Mouse (Mus musculus) ovary, adult 18-20 months (tissue): ENCODE data around the gene Krt16.

Experiments
- DNase-seq: peaks from one replicate; pipeline ENCODE4 v3.0.0; 2022; ENCODE audit warnings: low spot score, mixed read lengths

Krt16 gene

GRCm38 (mm10) chr11:100248852-100249465 lies at the start of gene Krt16:
Gene Krt16, minus strand, starts transcription at chr11:100248902.
- DNase-seq = no peak

GRCm38 (mm10) chr11:100297801-100298200 lies 49.1 kb upstream of the Krt16 start:
- no peak for DNase-seq

- peak; percentile 41 for DNase-seq
Observed at GRCm38 (mm10) chr11:100295308-100295707, 46.6 kb upstream of the Krt16 start.

GRCm38 (mm10) chr11:100292884-100293283 lies 44.2 kb upstream of the Krt16 start:
- no peak for DNase-seq

DNA sequence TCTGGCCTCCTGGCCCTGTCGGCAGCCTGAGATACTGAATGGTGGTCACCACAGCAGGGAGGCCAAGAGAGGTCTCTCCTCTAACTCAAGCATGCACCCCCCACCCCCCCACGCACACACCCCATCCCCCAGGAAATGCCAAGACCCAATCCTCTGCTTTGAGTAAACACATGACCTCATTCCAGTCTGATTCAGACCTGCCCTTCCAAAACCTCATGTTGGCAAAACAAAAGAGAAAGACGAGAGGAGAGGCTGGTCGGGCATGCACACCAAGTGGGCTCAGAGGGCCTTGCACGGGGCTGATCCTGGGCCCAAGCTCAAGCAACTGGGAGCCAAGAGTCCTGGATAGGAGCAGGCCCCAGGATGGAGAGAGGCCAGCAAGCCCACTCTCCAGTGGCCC lies 41.5 kb upstream of the Krt16 start:
- DNase-seq = no peak

- DNase-seq = peak; percentile 73
Observed at GRCm38 (mm10) chr11:100288942-100289341, 40.2 kb upstream of the Krt16 start.

DNA sequence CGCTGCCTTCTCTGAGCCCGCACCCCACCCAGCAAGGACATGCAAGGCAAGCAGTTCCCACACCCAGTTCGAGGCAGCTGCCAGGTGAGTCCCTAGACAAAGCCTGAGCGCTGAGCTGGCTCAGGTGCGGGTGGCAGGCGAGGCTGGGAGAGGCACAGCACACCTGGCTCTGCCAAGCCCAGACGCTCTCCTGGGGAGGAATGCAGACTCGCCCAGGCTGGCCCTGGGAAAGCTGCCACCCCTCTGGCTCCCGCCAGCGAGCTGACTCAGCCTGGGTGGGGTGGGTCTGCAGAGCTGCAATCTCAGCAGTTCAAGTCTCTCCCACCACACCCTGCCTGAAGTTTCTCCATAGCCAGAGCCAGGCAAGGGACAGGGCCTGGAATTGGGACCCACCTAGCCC lies 38.3 kb upstream of the Krt16 start:
- DNase-seq = peak; percentile 62

DNA sequence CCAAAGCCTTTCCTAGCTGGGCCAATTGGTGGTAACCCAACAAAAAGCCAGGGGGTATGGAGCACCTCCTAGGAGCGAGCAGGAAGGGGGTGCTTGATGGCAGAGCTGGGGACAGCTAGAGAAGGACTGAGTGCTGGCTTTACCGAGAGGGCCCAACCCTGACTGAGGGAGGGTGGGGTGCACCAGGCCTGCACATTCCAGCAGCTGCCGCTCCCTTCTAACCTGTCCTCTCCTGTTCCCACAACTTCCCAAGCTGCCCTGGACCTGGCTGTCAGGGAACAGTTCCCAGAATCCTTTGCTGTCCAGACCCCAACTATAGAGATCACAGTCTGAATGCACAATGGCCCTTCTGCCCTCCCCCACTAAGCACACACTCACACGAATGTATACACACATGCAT lies 36.3 kb upstream of the Krt16 start:
- no peak for DNase-seq

- DNase-seq = peak; percentile 36
Observed at GRCm38 (mm10) chr11:100282549-100282948, 33.8 kb upstream of the Krt16 start.

- no peak for DNase-seq
Observed at GRCm38 (mm10) chr11:100281596-100282544, 33.2 kb upstream of the Krt16 start.

- DNase-seq = no peak
Observed at GRCm38 (mm10) chr11:100278759-100279158, 30.1 kb upstream of the Krt16 start.

DNA sequence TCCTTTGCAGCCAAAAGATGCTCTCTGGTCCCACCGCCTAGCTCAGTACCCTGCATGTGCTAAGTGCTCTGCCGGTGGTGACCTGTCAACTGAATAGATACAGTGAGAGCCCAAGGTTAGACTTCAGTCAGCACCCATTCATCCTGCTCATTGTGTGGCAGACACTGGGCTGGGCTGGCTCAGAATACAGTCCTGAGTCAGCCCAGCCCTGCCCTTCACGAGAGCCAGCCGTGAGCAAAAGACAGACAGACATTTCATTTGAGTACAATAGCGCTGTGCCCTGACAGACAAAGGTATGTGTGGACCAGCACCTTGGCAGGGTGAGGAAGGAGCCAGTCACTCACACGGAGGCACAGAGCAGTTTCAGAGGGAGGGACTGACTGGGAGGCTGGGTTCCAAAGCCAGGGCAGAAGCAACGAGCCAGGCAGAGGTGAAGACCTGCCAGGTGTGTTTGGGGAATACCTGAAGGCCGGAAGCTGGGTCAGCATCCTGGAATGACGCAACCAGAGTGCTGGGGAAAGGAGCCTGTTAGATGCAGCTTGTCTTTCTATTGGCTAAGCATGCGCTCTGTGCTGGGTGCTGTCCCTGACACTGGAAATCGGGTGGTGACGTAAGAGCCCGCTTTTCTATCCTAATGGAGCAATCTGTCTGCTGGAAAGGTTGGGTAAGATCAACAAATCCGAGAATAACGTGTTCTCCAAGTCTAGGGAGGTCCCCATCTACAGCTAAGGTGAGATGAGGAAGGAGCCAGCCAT lies 29.2 kb upstream of the Krt16 start:
- DNase-seq = no peak

GRCm38 (mm10) chr11:100275466-100275865 lies 26.8 kb upstream of the Krt16 start:
- DNase-seq = no peak

- DNase-seq = no peak
Observed at GRCm38 (mm10) chr11:100274719-100275118, 26.0 kb upstream of the Krt16 start.

DNA sequence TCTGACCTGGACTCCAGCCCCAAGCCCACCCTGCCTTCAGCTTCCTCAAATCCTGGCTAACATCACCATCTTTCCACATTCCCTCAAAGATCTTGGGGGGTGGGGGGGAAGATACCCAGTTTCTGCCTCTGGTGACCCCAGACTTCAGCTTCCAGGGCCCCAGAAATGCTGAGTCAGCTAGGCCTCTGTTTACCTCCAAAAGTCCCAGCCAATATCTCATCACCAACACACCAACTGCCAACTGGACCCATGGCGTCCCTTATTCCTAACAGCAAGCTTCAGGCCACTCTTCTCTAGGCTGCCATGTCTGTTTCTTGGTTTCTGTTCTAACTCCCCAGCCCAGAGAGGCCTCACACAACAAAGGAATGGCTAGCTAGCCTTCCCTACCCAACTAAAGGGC lies 23.2 kb upstream of the Krt16 start:
- no peak for DNase-seq

DNA sequence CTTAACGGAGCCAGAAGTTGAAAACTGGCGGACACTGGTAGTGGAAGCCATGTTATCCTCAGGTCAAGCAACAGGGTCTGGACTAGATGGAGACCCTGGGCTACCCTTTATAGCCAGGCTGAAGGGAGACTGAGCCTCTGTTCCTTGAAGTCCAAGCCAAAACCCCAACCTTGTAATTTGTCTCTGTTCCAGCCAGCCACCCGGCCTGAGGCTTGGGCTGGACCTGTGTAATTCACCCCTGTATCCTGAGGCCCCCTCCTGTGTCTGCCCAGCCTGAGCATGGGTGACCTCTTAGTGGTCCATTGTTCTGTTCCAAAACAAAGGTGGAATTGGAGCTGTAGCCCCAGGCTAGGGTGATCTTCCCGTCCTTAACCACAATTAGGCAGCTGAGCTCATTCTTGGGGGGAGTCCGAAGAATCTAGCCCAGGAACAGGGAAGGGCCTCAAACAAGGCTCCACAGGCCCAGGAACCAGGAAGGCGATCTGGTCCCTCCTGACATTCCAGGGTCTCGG lies 21.2 kb upstream of the Krt16 start, which contains the start of gene Krt42:
Krt42 (minus strand) TSS at position 51 of the 512 bp plus-strand sequence.
- DNase-seq = no peak

- DNase-seq = no peak
Observed at GRCm38 (mm10) chr11:100262058-100262980, 13.6 kb upstream of the Krt16 start.

DNA sequence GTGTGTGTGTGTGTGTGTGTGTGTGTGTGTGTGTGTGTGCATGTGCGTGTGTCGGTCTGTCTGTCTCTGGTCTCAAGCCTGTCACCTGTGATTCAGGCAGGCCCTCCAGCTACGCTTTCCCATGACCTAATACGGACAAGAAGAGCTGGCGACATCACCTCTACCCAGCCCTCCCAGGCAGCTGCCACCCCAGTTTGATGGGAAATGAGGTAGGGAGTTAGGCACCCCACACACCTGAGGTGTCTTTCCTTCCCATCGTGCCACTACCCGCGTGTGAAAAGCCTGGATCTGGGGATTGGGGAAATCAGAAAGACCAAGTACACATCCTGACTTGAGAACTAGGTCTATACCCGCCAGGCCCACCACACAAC lies 12.5 kb upstream of the Krt16 start:
- DNase-seq = no peak

DNA sequence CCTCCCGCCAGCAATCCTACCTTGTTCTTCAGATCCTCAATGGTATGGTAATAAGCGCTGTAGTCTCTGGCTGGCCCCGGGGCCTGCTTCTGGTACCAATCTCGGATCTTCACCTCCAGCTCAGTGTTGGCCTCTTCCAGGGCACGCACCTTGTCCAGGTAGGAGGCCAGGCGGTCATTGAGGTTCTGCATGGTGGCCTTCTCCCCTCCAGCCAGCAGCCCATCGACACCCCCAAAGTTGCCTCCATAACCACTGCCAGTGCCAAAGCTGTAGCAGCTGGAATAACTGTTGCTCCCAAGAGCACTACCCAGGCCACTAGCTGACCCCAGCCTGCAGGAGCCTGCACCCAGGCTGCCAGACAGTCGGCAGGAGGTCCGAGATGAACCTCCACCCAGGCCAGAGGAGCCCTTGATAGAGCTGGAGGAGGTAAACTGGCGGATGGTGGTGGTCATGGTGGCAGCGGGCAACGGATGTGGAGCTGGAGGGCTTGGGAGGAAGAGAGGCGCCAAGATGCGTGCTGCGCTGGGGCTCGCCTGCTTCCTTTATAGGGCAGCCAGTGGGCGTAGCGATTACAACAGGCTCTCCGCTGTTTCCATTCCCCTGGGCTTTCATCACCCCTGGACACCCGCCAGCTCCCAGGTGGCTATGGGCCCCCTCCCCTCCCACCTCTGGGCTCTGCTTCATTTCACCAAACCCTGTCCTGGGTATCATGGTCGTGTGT lies 12.0 kb upstream of the Krt16 start, which contains the start of gene Krt17:
Krt17 (minus strand) TSS at position 516 of the 721 bp plus-strand sequence.
- DNase-seq = no peak

DNA sequence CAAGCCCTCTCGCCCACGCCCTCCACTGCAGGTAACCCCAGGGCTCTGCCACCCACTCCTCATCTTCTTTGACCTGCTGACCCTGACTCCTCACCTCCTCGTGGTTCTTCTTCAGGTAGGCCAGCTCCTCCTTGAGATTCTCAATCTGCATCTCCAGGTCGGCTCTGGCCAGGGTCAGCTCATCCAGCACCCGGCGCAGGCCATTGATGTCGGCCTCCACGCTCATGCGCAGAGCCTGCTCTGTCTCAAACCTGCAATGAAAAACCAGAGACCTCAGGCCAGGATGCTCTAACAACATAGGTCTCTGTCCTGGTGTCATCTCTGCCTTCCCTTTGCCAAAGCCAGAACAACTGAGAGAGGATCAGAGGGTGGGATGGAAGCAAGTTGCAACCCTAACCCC lies 10.4 kb upstream of the Krt16 start:
- DNase-seq = no peak
